Mouse (Mus musculus): ENCODE measurements around the gene Tceanc.

Gene Tceanc

DNA sequence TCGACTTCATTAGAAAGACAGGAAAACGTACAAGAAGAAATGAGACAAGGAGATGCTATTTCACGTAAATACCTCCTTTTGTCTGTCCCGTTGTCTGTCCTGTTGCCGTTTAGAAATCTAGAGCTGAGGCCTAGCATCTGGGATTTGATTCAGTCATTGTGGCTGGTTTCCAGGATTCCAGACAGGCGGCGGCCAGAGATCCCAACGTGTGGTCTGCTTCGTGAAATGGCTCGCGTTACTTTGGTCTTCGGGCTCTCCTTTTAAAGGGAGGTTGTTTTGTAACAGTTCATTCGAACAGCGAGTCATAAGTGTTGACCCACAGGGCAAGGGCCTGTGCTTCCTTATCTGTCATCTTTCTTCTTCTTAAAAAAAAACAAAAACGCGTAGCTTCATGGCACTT, at the start of gene Tceanc:
Gene Tceanc (minus strand): TSS at position 223 of the 400 bp plus-strand sequence.
- DNase-seq (ENCODE audit: low read depth, low spot score): no peak

- no peak for DNase-seq (ENCODE audit: low read depth, low spot score)
These were observed 47.6 kb upstream of the Tceanc start for GRCm38 (mm10) chrX:166565983-166566382.

DNA sequence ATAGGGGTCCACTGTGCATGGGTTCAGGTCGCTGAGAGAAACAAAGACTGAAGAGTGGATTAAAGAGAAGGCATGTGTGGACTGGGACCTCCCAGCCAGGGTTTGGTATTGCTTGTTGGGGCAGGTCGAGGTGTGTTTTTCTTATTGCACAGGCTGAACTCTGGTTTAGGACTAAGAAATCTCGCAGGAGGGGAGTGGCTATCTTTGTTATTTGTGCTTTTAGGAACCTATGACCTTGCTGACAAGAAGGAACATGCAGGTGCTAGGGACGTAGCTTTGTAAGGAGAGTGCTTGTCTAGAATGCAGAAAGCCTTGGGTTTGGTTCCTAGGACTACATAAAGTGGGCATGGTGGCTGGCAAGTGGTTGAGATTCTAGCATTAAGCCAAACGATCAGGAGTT, 47.0 kb upstream of the Tceanc start:
- DNase-seq (ENCODE audit: low read depth, low spot score): no peak

- DNase-seq (ENCODE audit: low read depth, low spot score): no peak
These were observed 46.5 kb upstream of the Tceanc start for GRCm38 (mm10) chrX:166564900-166565299.

DNA sequence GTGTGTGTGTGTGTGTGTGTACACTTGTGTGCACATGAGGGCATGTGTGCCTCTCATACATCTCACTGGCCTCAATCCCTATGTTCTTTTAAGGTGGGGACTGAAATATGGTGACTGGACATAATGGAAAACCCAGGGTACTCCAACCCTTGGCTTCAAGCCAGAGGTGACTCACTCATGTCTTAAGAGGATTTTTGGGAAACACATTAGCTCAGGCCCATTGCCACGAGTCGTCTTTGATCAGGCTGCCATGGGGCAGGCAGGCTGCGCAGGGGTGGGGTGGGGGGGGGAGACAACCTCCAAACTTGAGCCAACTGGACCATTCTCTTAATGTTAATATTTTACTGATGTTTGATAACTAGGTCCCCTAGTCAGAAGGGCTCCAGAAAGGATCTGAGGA, 41.0 kb upstream of the Tceanc start:
- no peak for DNase-seq (ENCODE audit: low read depth, low spot score)

DNA sequence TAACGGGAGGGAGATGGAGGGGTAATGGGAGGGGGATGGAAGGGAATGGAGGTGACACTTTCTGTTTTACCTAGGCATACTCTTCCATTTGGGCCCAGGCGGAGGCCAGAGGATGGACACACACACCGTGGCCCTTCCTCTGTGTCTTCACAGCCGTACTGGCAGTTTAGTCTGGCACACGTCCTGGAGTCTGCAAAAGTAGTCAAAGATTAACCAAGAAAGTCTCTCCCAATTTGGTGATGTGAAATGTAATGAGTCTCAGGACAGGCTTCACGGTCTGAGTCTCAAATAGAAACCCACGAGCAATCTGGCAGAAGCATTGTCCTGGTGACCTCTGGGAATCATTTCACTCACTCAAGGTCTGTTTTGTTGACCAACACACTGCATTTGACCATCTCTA, 34.0 kb upstream of the Tceanc start:
- DNase-seq (ENCODE audit: low read depth, low spot score): no peak

DNA sequence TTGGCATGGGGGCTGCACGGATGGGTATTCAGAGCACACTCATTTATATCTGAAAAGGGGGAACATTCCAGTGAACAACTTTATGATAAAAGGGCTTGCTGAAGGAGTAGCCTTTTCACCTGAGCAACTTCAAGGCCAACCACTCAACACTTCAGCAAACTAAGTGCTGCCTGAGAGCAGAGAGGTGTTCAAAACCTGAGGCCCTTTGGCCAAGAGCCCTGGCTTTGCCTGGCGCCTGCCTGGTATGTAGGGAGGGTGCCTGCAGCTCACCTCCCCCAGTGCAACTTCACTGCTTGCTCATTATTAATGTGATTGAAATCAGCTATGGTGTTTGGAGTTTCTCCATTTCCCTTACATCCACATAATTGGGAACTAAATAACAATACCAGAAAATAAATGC, 28.1 kb upstream of the Tceanc start:
- DNase-seq (ENCODE audit: low read depth, low spot score): no peak

GRCm38 (mm10) chrX:166535138-166535537, 16.8 kb upstream of the Tceanc start:
- DNase-seq (ENCODE audit: low read depth, low spot score): no peak

- no peak for DNase-seq (ENCODE audit: low read depth, low spot score)
These were observed 15.1 kb upstream of the Tceanc start for GRCm38 (mm10) chrX:166533432-166533831.

DNA sequence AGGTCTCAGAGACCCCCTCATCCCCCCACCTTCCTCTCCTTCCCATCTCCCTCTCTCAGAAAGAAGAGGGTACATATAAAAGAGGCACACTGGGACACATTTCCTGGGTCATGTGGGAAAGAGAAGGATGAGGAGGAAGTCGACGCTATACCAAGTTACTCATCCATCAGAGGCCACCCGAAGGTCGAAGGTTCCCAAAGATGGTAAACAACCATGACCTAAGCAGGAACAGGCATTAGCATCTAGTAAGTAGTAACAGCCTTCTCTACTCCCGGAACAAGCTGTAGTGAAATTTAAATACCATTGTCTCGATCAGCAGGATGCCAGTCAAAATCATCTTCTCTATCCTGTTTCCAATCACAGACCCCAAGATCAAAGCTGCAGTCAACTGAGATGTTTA, 13.3 kb upstream of the Tceanc start:
- DNase-seq (ENCODE audit: low read depth, low spot score): no peak

- no peak for DNase-seq (ENCODE audit: low read depth, low spot score)
These were observed 9.8 kb upstream of the Tceanc start for GRCm38 (mm10) chrX:166528126-166528525.

DNA sequence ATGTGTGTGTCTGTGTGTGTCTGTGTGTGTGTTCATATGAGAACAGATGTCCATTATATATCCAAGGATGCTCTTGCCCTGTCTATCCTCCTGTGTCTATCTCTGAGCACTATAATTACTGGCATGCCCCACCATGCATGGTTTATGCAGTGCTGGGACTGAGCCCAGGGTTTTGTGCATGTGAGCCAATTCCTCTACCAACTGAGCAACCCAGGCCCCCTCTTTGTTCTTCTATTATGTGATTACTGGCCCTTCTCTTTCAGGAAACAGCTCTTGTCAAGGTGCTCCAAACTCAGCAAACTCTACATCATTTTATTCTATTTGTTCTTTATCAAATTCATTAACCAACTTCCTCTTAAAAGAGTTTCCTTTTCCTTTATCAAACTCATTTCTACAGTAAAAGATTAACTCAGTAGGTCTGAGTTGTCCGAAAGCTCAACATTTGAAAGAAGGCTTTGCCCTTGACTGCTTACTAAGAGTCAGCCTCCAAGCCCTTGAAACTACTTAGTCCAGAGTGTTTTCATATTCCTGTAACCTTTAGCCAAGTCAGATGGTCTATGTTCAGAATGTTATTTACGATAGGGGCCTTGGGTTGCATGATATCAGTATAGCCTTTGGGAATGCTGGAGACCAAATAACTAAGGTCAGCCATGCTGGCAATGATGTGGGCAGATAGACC, 7.4 kb upstream of the Tceanc start:
- no peak for DNase-seq (ENCODE audit: low read depth, low spot score)

- DNase-seq (ENCODE audit: low read depth, low spot score): no peak
These were observed 2.4 kb upstream of the Tceanc start for GRCm38 (mm10) chrX:166520782-166521181.

DNA sequence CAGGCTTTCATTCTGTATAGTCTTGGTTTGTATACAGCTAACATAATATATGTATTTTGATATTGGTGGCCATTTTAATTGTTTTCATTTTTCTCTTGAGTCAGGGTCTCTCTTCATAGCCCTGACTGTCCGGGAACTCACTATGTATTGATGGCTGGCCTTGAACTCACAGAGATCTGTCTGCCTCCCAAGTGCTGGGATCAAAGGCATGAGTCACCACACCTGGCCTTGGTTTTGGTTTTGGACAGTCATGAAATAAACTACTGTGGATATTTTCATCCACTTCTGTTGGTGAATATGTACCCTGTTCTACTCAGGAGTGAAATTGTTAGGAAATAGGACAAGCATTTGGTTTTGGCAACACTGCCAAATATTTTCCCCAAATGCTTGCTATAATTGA, 1.7 kb downstream of the Tceanc start:
- no peak for DNase-seq (ENCODE audit: low read depth, low spot score)

- no peak for DNase-seq (ENCODE audit: low read depth, low spot score)
These were observed 2.4 kb downstream of the Tceanc start for GRCm38 (mm10) chrX:166515923-166516322.

GRCm38 (mm10) chrX:166514035-166514434, 4.3 kb downstream of the Tceanc start:
- peak; percentile 80 for DNase-seq (ENCODE audit: low read depth, low spot score)

GRCm38 (mm10) chrX:166512071-166512470, 6.3 kb downstream of the Tceanc start:
- DNase-seq (ENCODE audit: low read depth, low spot score): no peak

DNA sequence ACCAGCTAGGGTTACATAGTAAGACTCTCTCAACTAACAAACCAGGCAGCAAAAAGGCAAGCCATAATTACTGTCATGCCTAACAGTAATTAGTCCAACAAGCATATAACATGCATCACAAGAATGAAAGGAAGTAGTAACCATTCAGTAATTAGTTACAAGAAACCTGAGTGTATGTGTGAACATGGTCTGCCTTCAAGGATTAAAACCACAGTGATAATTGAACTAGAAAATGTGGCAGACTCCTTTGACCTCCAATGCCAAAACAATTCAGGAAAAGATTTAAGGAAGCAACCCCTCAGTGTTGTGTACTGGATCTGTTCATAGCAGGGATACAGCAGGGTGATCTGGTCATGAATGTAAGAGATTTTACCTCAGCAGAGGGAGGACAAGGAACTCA, 7.3 kb downstream of the Tceanc start:
- peak; percentile 42 for DNase-seq (ENCODE audit: low read depth, low spot score)

DNA sequence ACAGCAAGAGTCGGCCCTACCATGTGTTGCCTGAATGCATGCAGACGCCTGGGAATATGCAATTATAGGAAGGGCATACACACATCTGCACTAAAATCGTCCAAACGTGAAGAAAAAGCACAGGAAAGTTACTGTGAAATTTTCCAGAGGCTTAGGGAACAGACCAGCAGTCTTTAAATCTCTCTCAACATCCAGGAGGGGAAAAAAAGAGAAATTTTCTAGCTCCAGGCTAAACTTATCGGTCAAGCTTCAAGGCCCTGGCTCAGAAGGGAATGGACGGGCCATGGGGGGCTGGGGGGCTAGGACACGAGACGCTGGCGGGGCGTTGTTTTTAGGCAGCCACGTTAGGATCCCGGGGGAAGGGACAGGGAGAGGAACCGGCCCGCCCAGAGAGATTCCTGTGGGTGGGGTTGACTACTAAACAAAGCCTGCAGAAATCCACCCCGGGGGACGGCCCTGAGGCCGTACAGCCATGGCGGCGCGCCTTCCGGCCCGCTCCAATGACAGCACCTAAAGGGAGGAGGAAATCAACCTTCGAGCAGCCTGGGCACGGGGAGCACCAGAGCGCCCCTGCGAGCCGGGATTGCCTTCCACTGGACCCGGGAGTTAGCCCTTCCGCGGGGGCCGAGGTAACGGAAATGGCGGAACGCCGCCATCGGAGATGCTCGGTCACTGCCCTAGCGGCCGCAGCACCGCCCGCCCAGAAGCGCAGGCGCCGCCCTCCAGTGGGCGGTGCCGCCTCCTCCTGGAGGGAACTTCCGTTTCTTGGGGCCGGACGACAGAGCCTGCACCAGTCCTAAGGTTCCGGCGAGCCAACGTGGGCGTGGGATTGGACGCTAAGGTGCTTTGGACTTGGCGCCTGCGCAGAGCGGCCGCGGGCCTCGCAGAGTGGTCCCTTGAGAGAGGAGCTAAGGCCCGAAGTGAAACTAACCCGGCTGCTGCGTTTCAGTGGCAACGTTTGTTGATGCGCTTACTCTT, 8.3 kb downstream of the Tceanc start:
- DNase-seq (ENCODE audit: low read depth, low spot score): peak; percentile 94

- no peak for DNase-seq (ENCODE audit: low read depth, low spot score)
These were observed 13.9 kb downstream of the Tceanc start for GRCm38 (mm10) chrX:166504421-166504820.

DNA sequence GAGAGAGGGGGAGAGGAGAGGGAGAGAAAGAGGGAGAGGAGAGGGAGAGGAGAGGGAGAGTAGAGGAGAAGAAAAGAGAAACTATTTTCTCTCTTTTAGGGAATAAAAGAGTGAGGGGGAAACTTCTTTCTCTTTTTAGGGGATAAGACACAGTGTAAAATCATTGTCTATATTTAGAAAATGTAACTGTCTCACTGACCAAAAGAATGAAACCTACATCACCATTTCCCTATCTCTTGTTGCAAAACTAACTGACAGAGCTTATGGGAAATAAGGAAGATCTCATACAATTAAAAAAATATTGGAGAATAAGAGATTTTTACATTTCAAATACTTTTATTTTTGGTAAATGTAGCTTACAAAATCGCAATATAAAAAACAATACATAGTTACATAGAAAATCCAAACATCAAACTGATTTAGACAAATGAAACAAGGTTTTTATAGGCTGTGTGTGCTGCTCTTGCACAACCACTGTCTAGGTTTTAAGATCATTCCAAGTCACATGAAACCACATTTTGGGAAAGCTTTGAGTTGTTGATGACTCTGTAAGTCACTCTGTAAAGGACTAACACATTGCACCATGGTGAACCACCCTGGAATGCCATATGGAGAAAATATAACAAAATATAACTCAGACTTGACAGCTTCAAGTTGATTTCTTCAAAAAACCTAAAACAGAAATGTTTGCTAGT, 18.7 kb downstream of the Tceanc start:
- no peak for DNase-seq (ENCODE audit: low read depth, low spot score)

GRCm38 (mm10) chrX:166497771-166498170, 20.6 kb downstream of the Tceanc start:
- no peak for DNase-seq (ENCODE audit: low read depth, low spot score)
